Mouse (Mus musculus): ENCODE measurements around the gene Gon7. TPM values are rescaled to one million over a fixed set of nuclear protein-coding genes. Genes with fewer than 3 reads are reported as not detected.

Gene Gon7
- polyA plus RNA-seq, 1 experiment from 2014 or later = 55.0 TPM

GRCm38 (mm10) chr12:102740285-102740684 is 17.3 kb downstream of the Gon7 start:
- H3K27ac ChIP-seq = no peak overlapping the region
- no peaks in the 10 kb centered on the region for H3K9me3 ChIP-seq
- no peaks in the 10 kb centered on the region for H3K27me3 ChIP-seq
- H3K4me2 ChIP-seq (replicated peaks) = no peak overlapping the region
- H3K4me3 ChIP-seq (replicated peaks) = no peak overlapping the region
- ATAC-seq = no peak
- peaks cover 24% of the 10 kb centered on the region for H3K4me1 ChIP-seq (replicated peaks)
- 67% methylated on average over 3 of the region's 3 CpGs for WGBS
- no peaks in the 10 kb centered on the region for H3K36me3 ChIP-seq
- H3K9ac ChIP-seq (replicated peaks) = no peak overlapping the region

DNA sequence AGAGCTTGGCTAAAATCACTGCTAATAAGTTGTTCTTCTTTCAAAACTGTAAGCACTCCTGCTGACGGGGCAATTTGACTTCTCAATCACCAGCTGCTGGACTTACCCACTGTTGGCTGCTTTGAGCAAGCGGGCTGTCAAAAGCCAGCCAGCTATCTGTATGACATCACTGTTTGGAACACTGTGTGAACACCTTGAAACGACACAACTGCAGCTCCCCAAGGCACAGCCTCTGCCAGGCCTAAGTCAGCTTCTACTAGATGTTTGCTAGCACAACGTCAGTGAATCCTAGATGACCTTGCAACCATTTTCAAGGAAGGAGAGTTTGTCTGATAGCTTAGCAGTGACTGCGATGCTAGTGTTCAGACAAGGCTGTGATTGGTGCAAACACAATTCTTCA is 18.5 kb downstream of the Gon7 start:
- H3K4me3 ChIP-seq (replicated peaks) = no peak overlapping the region
- no peaks in the 10 kb centered on the region for H3K36me3 ChIP-seq
- 85% methylated on average over 5 of the region's 5 CpGs for WGBS
- no peaks in the 10 kb centered on the region for H3K9me3 ChIP-seq
- peaks cover 15% of the 10 kb centered on the region for H3K4me1 ChIP-seq (replicated peaks)
- no peak for ATAC-seq
- H3K27ac ChIP-seq = no peak overlapping the region
- no peak overlapping the region for H3K9ac ChIP-seq (replicated peaks)
- no peak overlapping the region for H3K4me2 ChIP-seq (replicated peaks)
- no peaks in the 10 kb centered on the region for H3K27me3 ChIP-seq

GRCm38 (mm10) chr12:102733381-102733780 is 24.2 kb downstream of the Gon7 start:
- Histone ChIP-seq H3K4me1 (replicated peaks) (peaks cover 24% of the 10 kb centered on the region), H3K4me2 (replicated peaks) (no peak overlapping the region), H3K36me3 (no peaks in the 10 kb centered on the region), H3K9ac (replicated peaks) (no peak overlapping the region), H3K9me3 (no peaks in the 10 kb centered on the region), H3K27me3 (no peaks in the 10 kb centered on the region), H3K4me3 (replicated peaks) (no peak overlapping the region), H3K27ac (no peak overlapping the region)
- no peak for ATAC-seq
- 8% methylated on average over 5 of the region's 5 CpGs for WGBS

DNA sequence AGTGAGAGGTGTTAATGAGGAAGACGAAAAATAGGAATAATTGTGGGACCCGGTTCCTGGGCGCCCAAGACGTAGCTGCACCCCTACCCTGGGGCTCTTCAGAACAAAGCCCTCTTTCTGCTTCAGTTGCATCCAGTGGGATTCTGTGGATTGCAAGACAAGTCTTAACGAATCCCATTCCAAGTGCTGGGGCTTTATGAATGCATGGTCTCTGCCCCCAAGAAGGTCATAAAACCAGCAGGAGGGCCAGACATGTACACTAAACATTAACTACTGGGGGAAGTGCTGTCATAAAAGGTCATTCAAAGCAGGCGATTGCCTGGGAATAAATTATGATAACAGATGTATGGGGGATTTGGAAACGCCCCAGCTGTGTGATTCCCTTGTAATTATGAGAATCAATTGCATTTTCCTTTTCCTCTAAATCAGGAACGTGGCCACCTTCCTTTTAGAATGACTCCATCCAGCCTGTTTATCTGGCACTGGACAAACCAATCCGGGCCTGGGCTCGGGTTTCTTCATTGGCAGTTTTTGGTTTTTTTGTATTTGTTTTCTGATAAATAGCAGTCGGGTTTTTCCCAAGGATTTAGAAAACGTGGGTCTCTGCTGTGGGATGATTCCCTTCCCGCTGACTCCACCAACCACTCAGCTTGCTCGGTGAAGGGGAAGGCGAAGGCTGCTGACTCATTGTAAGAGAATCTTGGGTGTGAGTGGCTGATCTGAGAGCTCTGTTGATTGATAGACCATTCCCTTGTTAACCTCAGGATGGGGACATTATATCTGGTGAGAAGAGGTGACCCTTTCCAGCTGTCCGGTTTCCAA is 26.6 kb downstream of the Gon7 start:
- Histone ChIP-seq H3K4me2 (replicated peaks) (peak overlapping the region; percentile 46), H3K4me1 (replicated peaks) (peaks cover 24% of the 10 kb centered on the region), H3K4me3 (replicated peaks) (peak overlapping the region; percentile 23), H3K9me3 (no peaks in the 10 kb centered on the region), H3K36me3 (no peaks in the 10 kb centered on the region), H3K27ac (peak overlapping the region; percentile 90), H3K9ac (replicated peaks) (peak overlapping the region; percentile 15), H3K27me3 (no peaks in the 10 kb centered on the region)
- WGBS = 34% methylated on average over 16 of the region's 16 CpGs
- ATAC-seq = peak; percentile 62

- H3K9ac ChIP-seq (replicated peaks) = peak overlapping the region; percentile 44
- peaks cover 24% of the 10 kb centered on the region for H3K4me1 ChIP-seq (replicated peaks)
- ATAC-seq = peak; percentile 99
- peak overlapping the region; percentile 46 for H3K4me2 ChIP-seq (replicated peaks)
- WGBS = 30% methylated on average over 26 of the region's 26 CpGs
- no peaks in the 10 kb centered on the region for H3K36me3 ChIP-seq
- no peaks in the 10 kb centered on the region for H3K27me3 ChIP-seq
- peak overlapping the region; percentile 90 for H3K27ac ChIP-seq
- H3K9me3 ChIP-seq = no peaks in the 10 kb centered on the region
- peak overlapping the region; percentile 23 for H3K4me3 ChIP-seq (replicated peaks)
Measured at GRCm38 (mm10) chr12:102729855-102730797, 27.5 kb downstream of the Gon7 start.

GRCm38 (mm10) chr12:102725761-102726175 is 31.8 kb downstream of the Gon7 start:
- no peak overlapping the region for H3K4me2 ChIP-seq (replicated peaks)
- H3K4me3 ChIP-seq (replicated peaks) = no peak overlapping the region
- H3K27me3 ChIP-seq = no peaks in the 10 kb centered on the region
- WGBS = 85% methylated on average over 7 of the region's 7 CpGs
- H3K4me1 ChIP-seq (replicated peaks) = peaks cover 12% of the 10 kb centered on the region
- no peaks in the 10 kb centered on the region for H3K9me3 ChIP-seq
- ATAC-seq = no peak
- H3K27ac ChIP-seq = no peak overlapping the region
- no peaks in the 10 kb centered on the region for H3K36me3 ChIP-seq
- no peak overlapping the region for H3K9ac ChIP-seq (replicated peaks)

DNA sequence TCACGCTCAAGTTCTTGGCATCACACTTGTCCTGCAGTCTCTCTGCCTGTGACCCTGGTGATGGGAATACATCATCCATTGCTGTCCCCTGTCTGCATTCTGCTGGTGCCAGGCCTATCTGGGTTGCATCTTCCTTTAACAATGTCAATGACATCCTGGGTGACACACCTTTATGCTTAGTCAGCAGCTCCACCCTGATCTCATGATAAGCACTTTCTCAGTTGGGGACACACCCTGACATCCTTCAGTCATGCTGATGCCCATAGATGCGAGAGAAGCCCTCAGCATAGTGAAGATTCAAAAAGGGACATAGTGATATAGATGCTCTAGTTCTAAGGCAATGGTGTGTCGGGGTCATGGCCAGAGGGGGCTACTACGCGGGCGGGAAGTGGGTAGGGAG is 32.5 kb downstream of the Gon7 start:
- ATAC-seq = no peak
- no peaks in the 10 kb centered on the region for H3K27me3 ChIP-seq
- no peak overlapping the region for H3K9ac ChIP-seq (replicated peaks)
- H3K9me3 ChIP-seq = no peaks in the 10 kb centered on the region
- H3K27ac ChIP-seq = no peak overlapping the region
- 96% methylated on average over 6 of the region's 6 CpGs for WGBS
- peaks cover 7% of the 10 kb centered on the region for H3K4me1 ChIP-seq (replicated peaks)
- no peak overlapping the region for H3K4me2 ChIP-seq (replicated peaks)
- no peak overlapping the region for H3K4me3 ChIP-seq (replicated peaks)
- H3K36me3 ChIP-seq = no peaks in the 10 kb centered on the region

- H3K27ac ChIP-seq = no peak overlapping the region
- H3K4me1 ChIP-seq (replicated peaks) = no peaks in the 10 kb centered on the region
- 88% methylated on average over 6 of the region's 6 CpGs for WGBS
- no peaks in the 10 kb centered on the region for H3K9me3 ChIP-seq
- no peak overlapping the region for H3K9ac ChIP-seq (replicated peaks)
- no peak overlapping the region for H3K4me2 ChIP-seq (replicated peaks)
- no peaks in the 10 kb centered on the region for H3K36me3 ChIP-seq
- no peak overlapping the region for H3K4me3 ChIP-seq (replicated peaks)
- no peak for ATAC-seq
- H3K27me3 ChIP-seq = no peaks in the 10 kb centered on the region
Measured at GRCm38 (mm10) chr12:102723861-102724260, 33.7 kb downstream of the Gon7 start.

DNA sequence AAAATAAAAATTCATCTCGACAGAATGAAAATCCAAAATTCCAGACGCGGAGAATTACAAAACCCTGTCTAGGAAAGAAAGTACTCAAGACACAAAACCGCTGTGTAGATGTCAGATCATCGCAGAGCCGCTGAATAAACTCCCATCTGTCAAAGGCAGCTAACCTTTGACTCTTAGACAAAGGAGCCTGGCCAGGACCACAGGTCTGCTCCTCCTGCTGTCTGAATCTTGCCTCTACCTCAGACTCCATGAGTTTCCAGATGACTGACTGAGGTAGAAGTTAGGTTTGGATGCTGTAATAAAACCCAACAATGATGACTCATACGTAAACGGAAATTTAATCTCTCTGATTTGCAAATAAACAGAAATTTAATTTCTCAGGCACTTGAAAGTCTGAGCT is 34.6 kb downstream of the Gon7 start:
- Histone ChIP-seq H3K4me3 (replicated peaks) (no peak overlapping the region), H3K4me1 (replicated peaks) (no peaks in the 10 kb centered on the region), H3K27me3 (no peaks in the 10 kb centered on the region), H3K9me3 (no peaks in the 10 kb centered on the region), H3K9ac (replicated peaks) (no peak overlapping the region), H3K36me3 (no peaks in the 10 kb centered on the region), H3K4me2 (replicated peaks) (no peak overlapping the region), H3K27ac (no peak overlapping the region)
- WGBS = 58% methylated on average over 8 of the region's 8 CpGs
- ATAC-seq = no peak

DNA sequence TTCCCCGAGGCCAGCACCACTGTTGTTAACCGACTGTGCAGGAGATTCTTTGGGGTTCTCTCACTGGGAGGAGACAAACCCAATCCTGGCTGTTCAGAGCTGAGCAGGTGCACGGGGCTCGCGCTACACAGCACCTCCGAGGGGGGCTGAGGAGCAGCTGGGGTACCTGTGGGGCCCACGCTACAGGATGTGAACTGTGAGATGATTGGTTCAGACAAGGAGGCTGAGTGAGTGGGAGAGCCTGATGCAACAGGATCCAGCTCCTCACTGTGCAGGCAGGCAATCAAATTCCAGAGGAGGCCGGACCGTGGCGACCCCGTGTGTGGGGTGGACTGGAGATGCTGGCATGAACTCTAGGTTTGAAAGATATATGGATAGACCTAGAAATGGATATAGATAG is 35.2 kb downstream of the Gon7 start:
- Histone ChIP-seq H3K9ac (replicated peaks) (no peak overlapping the region), H3K27me3 (no peaks in the 10 kb centered on the region), H3K9me3 (no peaks in the 10 kb centered on the region), H3K27ac (no peak overlapping the region), H3K4me3 (replicated peaks) (no peak overlapping the region), H3K36me3 (no peaks in the 10 kb centered on the region), H3K4me1 (replicated peaks) (no peaks in the 10 kb centered on the region), H3K4me2 (replicated peaks) (no peak overlapping the region)
- peak; percentile 32; the same call in 1 of the 2 replicates for ATAC-seq
- 63% methylated on average over 11 of the region's 11 CpGs for WGBS

GRCm38 (mm10) chr12:102719552-102720315 is 37.9 kb downstream of the Gon7 start:
- H3K36me3 ChIP-seq = no peaks in the 10 kb centered on the region
- H3K4me2 ChIP-seq (replicated peaks) = peak overlapping the region; percentile 18; the same call in 1 of the 2 replicates
- H3K4me3 ChIP-seq (replicated peaks) = no peak overlapping the region; the same call in 1 of the 2 replicates
- peak; percentile 83 for ATAC-seq
- 30% methylated on average over 13 of the region's 13 CpGs for WGBS
- no peaks in the 10 kb centered on the region for H3K9me3 ChIP-seq
- no peaks in the 10 kb centered on the region for H3K4me1 ChIP-seq (replicated peaks)
- no peaks in the 10 kb centered on the region for H3K27me3 ChIP-seq
- no peak overlapping the region for H3K9ac ChIP-seq (replicated peaks)
- H3K27ac ChIP-seq = no peak overlapping the region
